Mouse (Mus musculus): ENCODE results near the gene Nhp2.
"Not testable (repeated sequence)": the region's sequence is repeated elsewhere in the genome, so short reads cannot be mapped to it uniquely, and the experiment has no call there.

Nhp2 gene

DNA sequence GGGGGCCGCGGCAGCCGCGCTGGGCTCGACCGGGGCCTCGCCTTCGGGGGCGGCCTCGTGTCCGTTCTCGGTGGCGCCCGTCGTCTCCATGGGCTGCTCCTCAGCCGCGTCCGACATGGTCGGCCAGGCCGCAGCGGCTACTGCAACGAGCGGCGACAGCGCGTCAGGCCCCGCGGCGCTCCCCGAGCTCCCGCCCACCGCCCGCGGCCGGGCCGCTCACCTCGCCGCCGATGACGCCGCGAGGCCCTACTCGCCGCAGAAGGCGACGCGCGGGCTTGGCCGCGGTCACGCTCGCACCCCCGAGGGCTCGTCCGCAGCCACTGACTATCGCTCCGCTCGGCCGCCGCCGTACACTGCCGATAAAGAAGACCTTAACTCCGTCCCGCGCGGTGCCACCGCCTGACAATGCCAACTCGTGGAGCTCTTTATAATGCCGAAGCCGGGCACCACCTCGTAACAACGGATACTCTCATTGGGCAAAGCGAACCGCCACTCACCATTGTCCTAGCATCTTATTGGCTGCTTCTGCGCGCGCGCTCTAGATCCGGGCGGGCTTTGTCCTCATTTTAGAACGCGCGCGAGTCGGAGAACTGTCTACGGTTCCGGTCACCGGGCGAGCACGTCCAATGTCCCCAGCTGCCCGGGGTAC lies 13.0 kb upstream of the Nhp2 start, which contains the start of gene Hnrnpab:
Gene Hnrnpab (minus strand): TSS at position 401 of the 649 bp plus-strand sequence.
- DNase-seq, result peak; percentile 100

DNA sequence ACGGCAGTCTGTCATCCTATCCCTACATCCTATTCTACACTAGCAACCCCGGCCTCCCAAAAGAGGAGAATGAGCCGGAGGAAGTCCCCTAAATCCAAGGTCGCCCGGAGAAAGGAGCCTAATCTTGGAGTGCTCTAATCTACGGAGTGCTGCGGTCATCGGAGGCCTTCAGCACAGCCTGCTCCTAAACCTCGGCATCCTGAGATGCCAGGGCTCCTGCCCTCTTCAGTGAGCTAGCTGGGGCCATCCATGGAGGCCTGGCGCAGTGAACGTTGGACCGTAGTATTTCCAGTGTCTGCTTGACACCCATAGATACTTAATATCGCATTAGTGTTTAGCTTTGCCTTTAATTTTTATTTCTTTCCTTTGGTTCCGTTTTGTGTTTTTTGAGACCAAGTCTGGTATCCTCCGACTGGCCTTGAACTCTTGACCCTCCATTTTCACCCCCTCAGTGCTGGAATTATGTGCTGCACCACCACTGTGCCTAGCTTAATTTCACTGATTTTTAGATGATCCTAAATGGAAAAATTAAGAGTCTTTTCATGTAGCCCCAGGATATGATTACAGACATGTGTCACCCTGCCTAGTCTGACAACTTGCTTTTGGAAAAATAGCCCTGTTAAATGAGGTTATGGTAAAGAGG lies 12.3 kb upstream of the Nhp2 start:
- DNase-seq, result no peak

DNA sequence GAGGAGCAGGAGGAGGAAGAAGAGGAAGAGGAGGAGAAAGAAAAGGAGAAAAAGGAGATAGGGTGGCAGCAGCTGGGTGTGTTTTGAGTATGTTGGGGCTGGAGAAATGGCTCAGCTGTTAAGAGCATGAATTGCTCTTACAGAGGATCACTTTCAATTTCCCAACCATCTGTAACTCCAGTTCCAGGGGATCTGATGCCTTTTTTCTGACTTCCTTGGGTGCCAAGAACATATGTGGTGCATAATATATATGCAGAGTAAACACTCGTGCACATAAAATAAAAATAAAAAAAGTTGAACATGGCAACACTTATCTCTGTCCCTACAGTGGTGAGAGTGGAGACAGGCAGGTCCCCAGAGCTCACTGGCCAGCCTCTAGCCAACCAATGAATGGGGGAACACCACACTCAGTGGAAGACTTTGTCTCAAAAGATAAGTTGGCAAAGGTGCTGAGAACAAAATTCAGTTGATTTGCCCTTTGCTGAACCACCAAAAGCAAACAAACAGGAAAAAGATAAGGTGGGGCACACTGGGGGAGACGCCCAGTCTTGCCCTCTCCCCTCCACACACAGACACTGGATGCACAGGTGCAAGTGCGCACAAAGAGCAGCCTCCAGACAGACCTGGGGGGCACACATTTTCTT lies 10.1 kb upstream of the Nhp2 start:
- no peak for DNase-seq

DNA sequence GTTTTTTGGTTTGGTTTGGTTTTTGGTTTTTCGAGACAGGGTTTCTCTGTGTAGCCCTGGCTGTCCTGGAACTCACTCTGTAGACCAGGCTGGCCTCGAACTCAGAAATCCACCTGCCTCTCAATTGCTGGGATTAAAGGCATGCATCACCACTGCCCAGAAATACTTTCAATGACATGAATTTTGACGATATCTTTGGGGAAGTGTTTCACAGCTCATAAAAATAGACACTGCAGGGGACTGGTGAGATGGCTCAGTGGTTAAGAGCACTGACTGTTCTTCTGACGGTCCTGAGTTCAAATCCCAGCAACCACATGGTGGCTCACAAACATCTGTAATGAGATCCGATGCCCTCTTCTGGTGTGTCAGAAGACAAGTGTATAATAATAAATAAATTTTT lies 9.6 kb upstream of the Nhp2 start:
- not testable (repeated sequence) for DNase-seq

DNA sequence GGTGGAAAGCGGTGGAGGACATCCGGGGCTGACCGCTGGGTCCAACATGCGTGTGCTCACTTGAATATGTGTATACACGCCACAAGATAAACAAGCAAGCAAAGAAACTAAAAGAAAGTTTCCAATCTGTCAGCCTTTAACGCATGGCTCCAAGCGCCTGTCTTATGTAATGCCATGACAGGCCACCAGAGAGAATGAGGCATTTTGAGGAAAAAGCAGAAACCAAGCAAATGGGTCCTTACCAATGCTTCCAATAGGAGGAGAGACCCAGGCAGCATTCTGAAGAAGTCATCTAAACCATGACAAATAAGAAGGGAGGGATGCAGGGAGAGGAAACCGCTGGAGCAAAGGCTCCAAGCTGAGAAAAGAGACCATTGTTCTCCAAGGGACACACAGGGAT lies 5.3 kb upstream of the Nhp2 start:
- DNase-seq, result no peak

DNA sequence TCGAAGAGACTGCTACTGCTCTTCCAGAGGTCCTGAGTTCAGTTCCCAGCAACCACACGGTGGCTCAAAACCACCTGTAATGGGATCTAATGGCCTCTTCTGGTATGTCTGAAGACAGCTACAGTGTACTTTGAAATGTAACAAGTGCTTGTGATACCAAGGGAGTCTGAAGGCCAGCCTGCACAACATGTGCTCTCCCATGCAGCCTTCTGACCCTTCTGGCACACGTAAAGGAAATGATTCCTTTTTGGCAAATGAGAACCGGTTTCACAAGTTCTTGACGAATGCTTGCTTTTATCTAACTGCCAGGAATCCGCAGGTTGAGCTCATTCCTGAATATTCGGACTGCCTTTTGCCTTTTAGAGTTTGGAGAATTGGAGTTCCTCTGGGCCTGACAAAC lies 4.4 kb upstream of the Nhp2 start:
- peak; percentile 90 for DNase-seq

DNA sequence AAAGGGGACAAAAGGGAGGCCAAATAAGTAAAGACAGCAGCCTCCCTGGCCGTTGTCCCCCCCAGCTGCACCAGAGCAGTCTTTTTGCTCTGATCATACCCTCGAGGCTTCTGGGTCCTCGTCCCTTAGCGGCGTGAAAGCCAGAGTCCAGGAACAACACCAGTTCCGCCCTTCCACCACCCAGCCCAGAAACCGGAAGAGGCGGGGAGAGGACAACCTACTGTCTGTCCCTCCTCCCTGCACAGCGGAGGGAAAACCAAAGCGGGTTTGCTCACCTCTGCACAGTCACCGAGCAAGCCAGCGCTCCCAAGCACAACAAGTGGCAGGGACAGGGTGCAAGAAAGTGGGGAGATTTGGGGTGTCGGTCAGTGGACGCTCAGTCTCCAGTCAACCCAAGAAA lies 3.9 kb upstream of the Nhp2 start:
- peak; percentile 98 for DNase-seq

DNA sequence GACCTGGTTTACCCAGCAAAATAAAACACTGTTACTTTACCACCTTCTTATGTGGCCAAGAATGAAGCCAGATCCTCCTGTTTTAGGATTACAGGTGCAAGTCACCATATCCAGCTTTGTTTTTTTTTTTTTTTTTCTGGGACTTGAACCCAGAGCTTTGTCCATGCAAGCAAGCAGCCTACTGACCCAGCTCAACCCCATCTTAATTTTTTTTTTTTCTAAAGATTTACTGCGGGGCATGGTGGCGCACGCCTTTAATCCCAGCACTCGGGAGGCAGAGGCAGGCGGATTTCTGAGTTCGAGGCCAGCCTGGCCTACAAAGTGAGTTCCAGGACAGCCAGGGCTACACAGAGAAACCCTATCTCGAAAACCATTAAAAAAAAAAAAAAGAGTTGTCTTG lies 3.4 kb upstream of the Nhp2 start:
- DNase-seq, result not testable (repeated sequence)

DNA sequence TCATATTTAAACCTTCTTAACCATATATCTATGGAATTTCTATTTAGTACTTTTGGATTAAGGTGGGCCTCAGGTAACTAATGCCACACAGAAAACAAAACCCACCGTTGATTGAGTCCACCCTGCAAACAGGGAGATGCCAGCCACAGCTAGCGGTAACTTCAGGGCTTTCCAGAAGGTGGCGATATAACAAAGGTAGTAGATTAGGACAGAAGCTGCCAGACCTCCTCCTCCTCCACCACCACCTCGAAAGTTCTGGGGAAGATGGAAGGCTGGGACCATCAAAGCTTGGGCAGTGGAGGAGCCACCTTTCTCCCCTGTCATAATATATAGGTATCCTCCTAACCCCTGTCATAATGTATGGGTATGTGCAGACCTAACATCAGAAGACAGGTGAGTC lies 1.8 kb upstream of the Nhp2 start:
- peak; percentile 95 for DNase-seq

DNA sequence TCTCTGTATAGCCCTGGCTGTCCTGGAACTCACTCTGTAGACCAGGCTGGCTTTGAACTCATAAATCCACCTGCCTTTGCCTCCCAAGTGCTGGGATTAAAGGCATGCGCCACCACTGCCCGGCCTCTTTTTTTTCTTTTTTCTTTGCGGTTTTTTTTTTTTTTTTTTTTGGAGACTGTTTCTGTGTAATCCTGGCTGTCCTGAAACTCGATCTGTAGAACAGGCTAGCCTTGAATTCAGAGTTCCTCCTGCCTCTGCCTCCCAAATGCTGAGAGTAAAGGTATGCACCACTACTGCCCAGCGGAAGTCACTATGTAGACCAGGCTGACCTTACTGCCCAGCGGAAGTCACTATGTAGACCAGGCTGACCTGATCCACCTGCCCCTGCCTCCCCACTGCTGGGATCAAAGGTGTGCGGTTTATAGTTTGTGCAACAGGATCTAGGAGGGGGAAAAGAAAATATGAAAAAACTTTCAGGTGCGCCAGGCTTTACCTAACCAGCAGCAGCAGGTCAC lies 584 bp upstream of the Nhp2 start:
- no peak for DNase-seq

DNA sequence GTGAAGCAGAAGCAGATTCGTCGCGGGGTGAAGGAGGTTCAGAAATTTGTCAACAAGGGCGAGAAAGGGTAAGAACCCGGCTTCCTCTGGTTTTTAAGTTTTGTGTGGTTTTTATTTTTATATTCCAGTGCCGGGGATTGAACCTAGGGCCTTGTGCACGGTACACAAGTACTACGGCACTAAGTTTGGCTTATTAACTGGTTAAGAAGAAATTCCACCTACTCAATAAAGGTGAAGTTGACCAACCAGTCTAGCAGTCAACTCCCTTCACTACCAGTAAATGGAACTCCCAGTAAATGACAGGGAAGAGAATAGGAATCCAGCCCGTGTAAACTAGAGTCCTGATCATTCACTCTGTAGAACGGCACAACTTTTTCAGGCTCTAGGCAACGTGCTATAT lies 549 bp downstream of the Nhp2 start:
- no peak for DNase-seq

DNA sequence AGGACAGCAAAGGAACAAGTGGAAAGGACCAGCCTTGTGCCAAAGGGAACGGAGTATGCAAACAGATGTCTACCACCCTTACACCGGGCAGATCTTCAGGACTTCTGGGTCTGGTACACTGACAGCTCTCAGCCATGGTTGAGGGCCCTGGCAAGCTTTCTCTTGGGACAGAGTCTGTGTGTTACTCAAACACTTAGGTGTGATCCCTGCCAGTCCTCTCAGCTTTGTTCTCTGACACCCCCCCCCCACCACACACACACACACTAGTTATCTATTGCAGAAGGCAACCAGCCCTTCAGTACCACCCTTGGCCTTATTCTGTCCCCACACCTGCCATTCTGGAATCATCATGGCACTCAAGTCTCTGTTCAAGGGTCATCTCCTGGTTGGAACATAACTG lies 2.2 kb downstream of the Nhp2 start:
- no peak for DNase-seq

DNA sequence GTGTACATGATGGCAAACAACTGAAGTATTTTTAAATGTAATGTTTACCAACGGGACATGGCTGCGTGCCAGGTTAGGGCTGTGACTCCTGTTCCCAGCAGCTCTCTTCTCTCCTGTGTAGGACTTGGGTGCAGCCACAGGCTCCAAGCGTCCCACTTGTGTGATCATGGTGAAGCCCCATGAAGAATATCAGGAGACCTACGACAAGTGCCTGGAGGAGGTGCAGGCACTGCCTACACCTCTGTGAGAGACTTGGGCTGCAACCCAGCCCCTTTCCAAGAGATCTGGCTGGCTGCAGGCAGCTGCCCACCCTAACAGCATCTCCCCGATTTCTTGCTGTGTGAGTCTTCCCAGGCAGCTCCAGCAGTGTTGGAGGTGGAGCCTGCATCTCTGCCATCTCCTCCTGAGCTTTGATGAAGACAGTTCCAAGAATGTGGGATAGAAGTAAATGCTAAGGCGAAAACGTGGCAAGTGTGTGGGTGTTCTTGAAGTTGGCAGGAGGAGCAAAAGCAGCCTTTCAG lies 3.5 kb downstream of the Nhp2 start:
- DNase-seq, result no peak

DNA sequence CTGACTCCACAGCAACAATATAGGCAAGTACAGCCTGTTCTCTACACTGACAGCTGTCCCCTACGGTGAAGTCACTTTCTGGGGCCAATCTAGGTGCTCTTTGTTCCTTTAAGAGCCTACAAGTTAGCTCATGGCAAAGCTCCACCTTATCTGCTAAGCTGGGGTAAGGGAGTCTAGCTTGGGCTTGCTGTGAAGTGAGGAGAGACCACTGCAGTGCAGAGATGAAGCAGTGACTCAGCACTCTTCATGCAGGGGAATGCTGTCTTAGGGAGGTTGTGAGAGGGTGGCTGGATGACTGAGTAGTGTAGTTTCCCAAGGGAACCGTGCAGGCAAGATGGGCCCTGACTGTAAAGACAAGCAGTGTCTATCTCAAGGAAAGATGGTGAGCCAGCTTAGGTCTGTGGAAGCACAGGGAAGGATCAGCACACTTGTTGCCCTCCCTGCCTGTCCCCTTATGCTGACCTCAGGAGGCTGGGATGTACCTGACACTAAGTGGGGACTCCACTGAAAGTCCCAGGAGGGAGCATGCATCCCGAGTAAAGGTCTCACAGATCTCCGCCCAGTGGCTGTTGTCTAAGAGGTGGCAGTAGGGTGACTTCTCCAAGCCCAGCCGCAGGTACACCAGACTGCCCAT lies 5.8 kb downstream of the Nhp2 start:
- no peak for DNase-seq

DNA sequence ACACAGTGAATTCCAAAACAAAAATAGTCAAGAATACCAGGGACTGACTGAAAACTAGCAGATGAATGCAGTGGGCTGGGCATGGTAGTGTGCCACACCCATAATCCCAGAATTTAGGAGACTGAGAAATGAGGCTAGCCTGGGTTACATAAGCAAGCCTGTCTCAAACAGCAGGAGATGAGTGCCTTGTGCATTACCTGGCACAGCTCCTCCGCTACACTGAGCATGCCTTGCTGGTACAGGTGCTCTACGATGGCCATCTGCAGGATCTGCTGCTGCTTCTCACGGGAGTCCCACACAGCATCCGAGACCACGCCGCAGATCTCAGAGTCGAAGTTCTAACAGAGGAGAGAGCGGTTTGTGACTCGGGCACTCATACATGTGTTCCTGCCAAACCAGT lies 7.9 kb downstream of the Nhp2 start:
- DNase-seq, result no peak

DNA sequence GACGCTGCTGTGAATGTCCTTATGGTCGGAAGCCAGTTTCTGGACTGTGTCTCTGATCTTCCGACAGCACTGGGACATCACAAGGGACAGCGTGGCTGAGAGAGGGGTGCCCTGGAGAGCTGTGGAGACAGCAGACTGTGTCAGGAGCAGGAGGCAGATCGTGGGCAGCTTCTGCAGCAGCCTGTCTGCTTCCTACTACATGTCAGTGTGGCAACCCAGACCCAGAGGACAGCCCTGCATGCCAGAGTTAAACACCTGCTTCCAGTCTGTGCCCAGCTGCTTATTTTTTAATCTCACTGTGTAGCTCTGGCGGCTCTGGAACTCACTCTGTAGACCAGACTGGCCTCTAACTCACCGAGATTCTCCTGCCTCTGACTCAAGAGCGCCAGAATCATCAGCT lies 8.4 kb downstream of the Nhp2 start:
- DNase-seq, result no peak

DNA sequence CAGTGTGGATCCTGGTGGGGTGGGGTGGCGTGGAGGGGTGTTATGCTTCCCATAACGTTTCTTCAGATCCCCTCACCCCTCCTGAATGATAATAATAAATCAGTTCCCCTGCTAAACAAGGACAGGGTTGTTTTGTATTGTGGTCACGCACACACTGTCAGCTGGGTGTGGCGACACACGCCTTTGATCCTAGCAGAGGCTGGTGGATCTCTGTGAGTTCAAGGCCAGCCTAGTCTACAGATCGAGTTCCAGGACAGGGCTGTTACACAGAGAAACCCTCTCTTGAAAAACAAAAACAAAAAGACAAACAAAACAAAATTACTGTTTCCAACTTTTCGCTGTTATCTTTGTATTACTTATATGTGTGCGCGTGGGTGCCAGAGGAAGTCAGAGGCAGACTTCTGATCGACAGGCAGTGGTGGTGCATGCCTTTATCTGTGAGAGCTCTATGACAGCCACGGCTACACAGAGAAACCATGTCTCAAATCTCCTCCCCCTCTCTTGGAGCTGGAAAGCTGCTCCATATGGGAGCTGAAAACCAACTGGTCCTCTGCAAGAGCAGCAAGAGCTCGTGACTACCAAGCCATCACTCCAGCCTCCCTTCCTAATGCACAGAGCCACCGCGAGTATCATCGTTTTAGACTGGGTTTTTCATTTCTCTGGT lies 10.2 kb downstream of the Nhp2 start:
- DNase-seq, result no peak

DNA sequence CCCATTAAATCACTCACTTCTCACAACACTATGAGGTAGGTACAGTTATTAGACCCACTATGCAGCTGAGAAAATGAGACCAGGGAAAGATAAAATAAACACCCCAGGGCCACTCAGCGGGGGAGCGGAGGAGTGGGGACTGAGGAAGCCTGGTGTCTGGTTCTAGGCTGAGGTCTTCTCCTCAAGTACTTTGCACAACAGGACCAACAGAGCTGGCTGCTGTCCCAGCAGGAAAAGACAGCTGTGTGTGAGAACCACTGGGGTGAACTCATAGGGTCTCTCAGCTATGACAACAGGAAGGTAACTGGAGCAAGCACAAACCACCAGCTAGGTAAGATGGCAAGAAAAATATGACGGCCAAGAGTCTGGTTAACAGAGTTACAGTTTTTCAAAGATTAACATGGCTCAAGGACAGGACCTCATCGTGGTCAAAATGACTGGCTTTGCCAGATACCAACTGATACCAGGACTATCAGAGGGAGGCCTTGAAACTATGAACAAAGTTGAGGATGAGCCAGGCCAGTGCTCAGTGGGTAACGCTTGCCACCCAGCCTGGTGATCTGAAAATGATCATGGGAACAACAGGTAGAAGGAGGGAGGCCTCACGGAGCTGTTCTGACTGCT lies 12.7 kb downstream of the Nhp2 start:
- peak; percentile 91 for DNase-seq

DNA sequence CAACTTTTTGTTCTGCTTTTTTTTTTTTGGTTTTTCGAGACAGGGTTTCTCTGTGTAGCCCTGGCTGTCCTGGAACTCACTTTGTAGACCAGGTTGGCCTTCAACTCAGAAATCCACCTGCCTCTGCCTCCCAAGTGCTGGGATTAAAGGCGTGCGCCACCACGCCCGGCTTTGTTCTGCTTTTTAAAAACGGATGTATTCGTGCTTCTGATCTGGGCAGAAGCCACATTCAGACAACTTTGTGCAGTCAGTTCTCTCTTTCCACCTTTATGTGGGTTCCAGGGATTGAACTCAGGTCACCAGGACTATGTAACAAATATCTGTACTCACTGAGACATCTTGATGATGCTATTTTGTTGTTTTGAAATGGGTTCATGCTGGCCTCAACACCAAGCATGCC lies 13.7 kb downstream of the Nhp2 start:
- DNase-seq, result not testable (repeated sequence)

DNA sequence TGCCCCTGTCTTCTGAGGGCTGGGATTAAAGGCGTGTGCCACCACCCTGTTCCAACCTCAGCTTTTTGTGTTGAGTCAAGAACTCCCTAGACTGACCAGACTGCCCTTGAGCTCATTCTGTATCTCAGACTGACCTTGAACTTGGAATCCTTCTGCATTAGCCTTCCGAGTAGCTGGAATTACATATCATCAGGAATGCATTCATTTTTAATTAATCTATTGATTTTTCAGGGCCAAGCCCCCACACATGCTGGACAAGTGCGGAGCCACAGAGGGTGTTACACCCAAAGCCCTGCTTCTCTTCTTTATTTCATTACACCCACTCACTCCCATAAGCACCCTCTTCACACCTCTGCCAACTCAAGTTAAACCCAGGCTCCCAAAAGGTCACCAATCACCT lies 14.2 kb downstream of the Nhp2 start:
- DNase-seq, result no peak

DNA sequence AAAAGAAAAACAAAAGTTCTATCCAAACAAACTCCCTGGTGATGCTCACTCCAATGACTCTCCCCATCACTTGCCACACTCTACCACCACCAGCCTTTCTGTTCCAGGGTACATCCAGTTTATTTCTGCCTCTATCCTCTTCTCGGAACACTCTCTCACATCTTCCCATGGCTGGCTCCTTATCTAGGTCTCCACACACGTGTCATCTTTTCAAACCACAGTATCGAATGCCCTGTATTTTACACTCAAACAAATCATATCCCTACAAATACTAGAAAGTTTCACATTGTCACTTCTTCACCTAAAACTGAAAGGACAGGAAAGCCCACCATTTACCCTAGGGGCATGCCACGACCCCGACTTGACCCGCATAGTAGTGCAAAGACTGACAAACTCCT lies 15.6 kb downstream of the Nhp2 start:
- no peak for DNase-seq

DNA sequence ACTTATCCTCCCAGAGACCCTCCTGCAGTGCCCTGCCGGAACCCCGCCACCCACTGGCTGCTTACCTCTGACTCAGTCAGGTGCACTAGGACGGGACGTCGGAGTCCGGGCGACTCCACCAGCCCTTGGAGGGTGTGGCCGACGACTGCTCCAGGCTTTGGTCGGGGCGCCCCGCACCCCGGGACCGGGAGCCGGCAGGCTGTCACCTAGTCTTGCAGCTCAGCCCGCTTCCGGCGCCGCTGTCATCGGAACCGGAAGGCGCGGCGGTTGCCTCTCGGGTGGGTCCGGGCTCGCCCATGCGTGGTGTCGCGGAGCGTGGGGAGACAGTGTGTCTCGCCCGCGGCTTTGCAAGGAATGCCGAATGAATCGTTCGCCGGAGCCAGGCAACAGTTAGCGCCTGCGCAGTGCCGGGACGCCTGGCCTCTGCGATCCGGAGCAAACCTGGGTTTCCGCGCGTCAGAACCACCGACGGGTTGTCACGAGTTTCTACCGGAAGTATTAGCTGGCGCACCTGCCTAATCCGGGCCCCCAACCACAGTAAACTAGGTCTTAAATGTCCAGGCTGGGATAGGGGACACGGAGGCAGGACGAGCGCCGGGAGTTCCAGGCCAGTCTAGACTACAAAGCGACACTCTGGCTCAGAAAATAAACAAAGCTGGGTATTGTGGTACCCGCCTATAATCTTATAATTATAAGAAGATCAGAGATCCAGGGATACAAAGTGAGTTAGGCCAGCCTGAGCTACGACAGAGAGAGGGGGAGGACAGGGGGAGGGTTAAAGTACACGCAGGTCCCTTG lies 16.2 kb downstream of the Nhp2 start, which contains the start of gene Rmnd5b:
Gene Rmnd5b (minus strand): TSS at position 372 of the 798 bp plus-strand sequence.
- DNase-seq, result peak; percentile 99
